Mouse (Mus musculus) lung, postnatal 25 days (tissue): ENCODE data around the gene Lipo3.
"Not testable (repeated sequence)": the region's sequence is repeated elsewhere in the genome, so short reads cannot be mapped to it uniquely, and the experiment has no call there.

Source experiments
- DNase-seq: peaks from one replicate; pipeline ENCODE4 v3.0.0; 2022; ENCODE audit warnings: low spot score

Gene Lipo3

DNA sequence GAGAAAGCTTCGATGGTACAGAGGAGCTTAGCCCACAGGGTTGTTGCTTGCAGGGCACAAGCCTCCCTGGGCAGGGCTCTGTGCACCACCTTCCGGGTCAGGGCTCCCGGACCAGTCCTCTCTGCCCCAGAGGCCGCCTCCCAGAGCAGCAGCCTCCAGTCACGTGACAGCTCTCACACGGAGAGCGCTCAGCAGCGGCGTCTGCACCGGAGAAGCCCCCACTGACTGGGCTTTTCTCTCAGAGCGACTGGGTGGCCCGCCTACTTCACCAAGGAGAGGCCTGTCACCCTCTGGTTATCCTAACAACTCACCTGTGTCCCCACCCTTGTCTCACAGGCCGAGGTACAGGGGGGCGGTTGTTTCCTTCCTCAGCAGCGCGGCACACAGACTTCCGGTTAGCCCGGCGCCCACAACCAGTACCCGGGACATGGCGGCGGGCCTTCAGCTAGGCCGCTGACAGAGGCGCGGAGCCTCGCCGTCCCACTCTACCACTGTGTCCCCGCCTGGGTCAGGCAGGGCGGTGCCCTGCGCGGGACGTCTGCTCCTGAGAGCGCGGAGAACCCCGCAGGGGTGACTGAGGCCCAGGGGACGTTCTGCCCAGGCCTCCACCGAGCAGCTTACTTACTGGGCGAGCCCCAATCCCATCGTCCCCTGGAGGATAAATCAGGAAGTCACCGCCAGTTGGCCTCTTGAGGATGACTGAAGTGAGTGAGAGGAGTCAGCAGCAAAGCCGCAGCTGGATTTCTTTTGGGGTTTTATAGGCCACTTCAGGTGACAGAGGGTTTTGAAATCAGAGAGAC lies at the start of gene Lipo3:
Gene Lipo3, minus strand, starts transcription at position 665 of the 800 bp plus-strand sequence.
- peak; percentile 29 for DNase-seq

DNA sequence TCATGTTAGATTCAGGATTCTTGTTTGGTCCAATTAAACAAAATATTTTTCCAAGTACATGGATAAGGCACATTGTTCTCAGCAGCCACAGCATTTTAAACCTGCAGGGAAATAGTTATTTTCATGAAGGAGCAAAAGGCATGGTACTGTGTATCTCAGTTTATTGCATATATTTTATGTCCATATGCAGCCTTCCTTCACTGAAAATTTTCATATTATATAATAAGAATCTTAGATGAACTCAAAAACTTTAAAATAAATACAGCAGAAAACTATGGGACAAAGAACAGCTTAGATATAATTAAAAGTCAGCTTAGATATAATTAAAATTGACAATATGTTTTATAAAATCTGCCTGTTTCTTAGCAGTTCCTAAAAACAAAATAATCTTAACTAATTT lies 25.6 kb upstream of the Lipo3 start, which contains the start of gene Lipo1:
Gene Lipo1, minus strand, starts transcription at position 101 of the 400 bp plus-strand sequence.
- DNase-seq, result not testable (repeated sequence)

DNA sequence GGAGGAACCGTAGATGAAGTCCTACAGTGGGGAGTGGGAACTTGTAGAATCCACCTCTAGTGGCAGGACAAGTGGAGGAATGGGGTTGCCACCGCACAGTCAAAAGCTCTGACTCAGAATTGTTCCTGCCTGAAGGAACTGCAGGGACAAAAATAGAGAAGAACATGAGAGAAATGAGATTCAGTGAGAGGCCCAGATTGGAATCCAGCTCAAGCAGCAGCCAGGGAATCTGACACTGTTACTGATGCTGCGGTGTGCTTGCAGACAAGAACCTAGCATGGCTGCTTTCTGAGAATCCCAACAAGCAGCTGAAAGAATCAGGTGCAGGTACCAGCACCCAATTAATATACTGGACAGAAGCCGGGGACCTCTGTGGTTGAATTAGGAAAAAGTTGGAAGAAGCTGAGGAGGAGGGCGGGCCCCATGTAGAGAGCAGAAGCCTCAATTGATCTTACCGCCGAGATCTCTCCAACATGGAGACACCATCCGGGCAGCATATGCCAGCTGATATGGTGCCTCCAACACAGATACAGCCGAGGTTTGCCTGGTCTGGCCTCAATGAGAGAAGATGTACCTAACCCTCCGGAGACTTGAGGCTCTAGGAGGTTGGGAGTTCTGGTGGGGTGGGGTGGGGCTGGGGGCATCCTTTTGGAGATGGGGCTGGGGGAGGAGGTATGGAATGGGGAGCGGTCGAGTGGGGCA lies 25.0 kb upstream of the Lipo3 start:
- no peak for DNase-seq

- not testable (repeated sequence) for DNase-seq
Measured at GRCm38 (mm10) chr19:33751259-33751658, 10.5 kb downstream of the Lipo3 start, which contains the start of gene Lipo2. Gene Lipo2, minus strand, starts transcription at chr19:33751359.

GRCm38 (mm10) chr19:33625152-33625551 lies 136.6 kb downstream of the Lipo3 start, which contains the start of gene Gm8978:
Gene Gm8978, minus strand, starts transcription at chr19:33625252.
- DNase-seq, result not testable (repeated sequence)

- peak; percentile 50 for DNase-seq
Measured at GRCm38 (mm10) chr19:33589626-33590302, 172.0 kb downstream of the Lipo3 start.

- not testable (repeated sequence) for DNase-seq
Measured at GRCm38 (mm10) chr19:33568551-33568950, 193.2 kb downstream of the Lipo3 start.

DNA sequence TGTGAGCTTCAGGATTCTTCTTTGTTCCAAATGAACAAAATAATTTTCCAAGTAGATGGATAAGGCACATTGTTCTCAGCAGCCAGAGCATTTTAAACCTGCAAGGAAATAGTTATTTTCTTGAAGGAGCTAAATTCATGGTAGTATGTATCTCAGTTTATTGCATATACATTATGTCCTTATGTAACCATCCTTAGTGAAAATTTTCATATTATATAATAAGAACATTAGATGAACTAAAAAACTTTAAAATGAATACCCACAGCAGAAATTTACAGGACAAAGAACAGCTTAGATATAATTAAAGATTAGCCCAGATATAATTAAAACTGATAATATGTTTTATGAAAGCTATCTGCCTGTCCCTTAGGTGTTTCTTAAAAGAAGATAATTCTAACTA lies 244.1 kb downstream of the Lipo3 start, which contains the start of gene Lipo4:
Gene Lipo4, minus strand, starts transcription at position 101 of the 400 bp plus-strand sequence.
- DNase-seq, result no peak
